Mouse (Mus musculus) forebrain, embryonic 12.5 days (tissue): ENCODE measurements at regions not wholly inside any gene's neighbourhood (a gene's known extent, or its start where the extent isn't known, plus 50 kb on each side); places are given as distances from the start of the nearest gene placed in this dataset.

Experiments
- ATAC-seq: fragments of 200-750 bp; cut with Nextera tagmentation; 2 replicates; pipeline ENCODE4 v1.8.0; 2017; ENCODE audit warnings: moderate TSS enrichment; ENCODE audit not compliant: low FRiP score
- H3K27ac ChIP-seq: fragments of 300-500 bp; sonication (generic); 2 replicates; pipeline ENCODE4 v1.5.1; 2016; ENCODE audit warnings: mild to moderate bottlenecking
- H3K27me3 ChIP-seq: fragments of 300-500 bp; sonication (generic); 2 replicates; pipeline ENCODE4 v1.6.1; 2016; ENCODE audit warnings: mild to moderate bottlenecking
- H3K36me3 ChIP-seq: fragments of 300-500 bp; sonication (generic); replicated peaks from 2 replicates; pipeline ENCODE4 v1.6.1; 2016; ENCODE audit warnings: mild to moderate bottlenecking
- H3K4me1 ChIP-seq: fragments of 300-500 bp; sonication (generic); 2 replicates; pipeline ENCODE4 v1.6.1; 2016
- H3K4me2 ChIP-seq: fragments of 300-500 bp; sonication (generic); 2 replicates; pipeline ENCODE4 v1.6.1; 2016; ENCODE audit warnings: mild to moderate bottlenecking, moderate library complexity
- H3K4me3 ChIP-seq: fragments of 300-500 bp; sonication (generic); replicated peaks from 2 replicates; pipeline ENCODE4 v1.5.1; 2016; ENCODE audit warnings: mild to moderate bottlenecking
- H3K9ac ChIP-seq: fragments of 300-500 bp; sonication (generic); 2 replicates; pipeline ENCODE4 v1.6.1; 2016; ENCODE audit warnings: mild to moderate bottlenecking
- H3K9me3 ChIP-seq: fragments of 300-500 bp; sonication (generic); 2 replicates; pipeline ENCODE4 v1.6.1; 2016
- WGBS: fragments of 180-500 bp; shearing (Covaris S2); methylation state at CpG from one replicate; pipeline ENCODE4 v1.1.7; 2016; 5-methylcytosine and 5-hydroxymethylcytosine counted together

- no peak overlapping the region for H3K27ac ChIP-seq
- ATAC-seq: no peak
- 89% methylated on average over 10 of the region's 10 CpGs for WGBS
- H3K4me3 ChIP-seq: no peak overlapping the region
- no peaks in the 10 kb centered on the region for H3K36me3 ChIP-seq
- H3K4me2 ChIP-seq: no peak overlapping the region
- H3K9ac ChIP-seq: no peak overlapping the region
- no peaks in the 10 kb centered on the region for H3K4me1 ChIP-seq
- no peaks in the 10 kb centered on the region for H3K27me3 ChIP-seq
- H3K9me3 ChIP-seq: no peaks in the 10 kb centered on the region
Observed at GRCm38 (mm10) chr2:133432141-133432813, 119.7 kb upstream of the Bmp2 start.

GRCm38 (mm10) chr2:133436913-133437843, 114.8 kb upstream of the Bmp2 start:
- Histone ChIP-seq H3K36me3 (no peaks in the 10 kb centered on the region), H3K9ac (no peak overlapping the region), H3K27me3 (no peaks in the 10 kb centered on the region), H3K4me3 (no peak overlapping the region), H3K27ac (no peak overlapping the region), H3K4me1 (0 out of 2 replicates have a peak, but pooled peaks cover 2% of the 10 kb centered on the region), H3K4me2 (no peak overlapping the region), H3K9me3 (no peaks in the 10 kb centered on the region)
- ATAC-seq: no peak
- 64% methylated on average over 22 of the region's 22 CpGs for WGBS

- no peaks in the 10 kb centered on the region for H3K27me3 ChIP-seq
- H3K27ac ChIP-seq: no peak overlapping the region
- WGBS: 58% methylated on average over 4 of the region's 4 CpGs
- no peak overlapping the region for H3K4me3 ChIP-seq
- ATAC-seq: no peak
- no peaks in the 10 kb centered on the region for H3K36me3 ChIP-seq
- H3K4me1 ChIP-seq: 0 out of 2 replicates have a peak, but pooled peaks cover 2% of the 10 kb centered on the region
- H3K9me3 ChIP-seq: no peaks in the 10 kb centered on the region
- no peak overlapping the region for H3K4me2 ChIP-seq
- no peak overlapping the region for H3K9ac ChIP-seq
Observed at GRCm38 (mm10) chr2:133438018-133438417, 113.9 kb upstream of the Bmp2 start.

- WGBS: 87% methylated on average over 4 of the region's 4 CpGs
- no peak overlapping the region for H3K4me3 ChIP-seq
Observed at GRCm38 (mm10) chr2:133443024-133443423, 108.9 kb upstream of the Bmp2 start.

GRCm38 (mm10) chr2:133443490-133443889, 108.5 kb upstream of the Bmp2 start:
- ATAC-seq: no peak
- no peak overlapping the region for H3K4me2 ChIP-seq
- no peak overlapping the region for H3K27ac ChIP-seq
- no peaks in the 10 kb centered on the region for H3K27me3 ChIP-seq
- H3K4me1 ChIP-seq: no peaks in the 10 kb centered on the region
- H3K9ac ChIP-seq: no peak overlapping the region
- no peak overlapping the region for H3K4me3 ChIP-seq
- 84% methylated on average over 2 of the region's 2 CpGs for WGBS
- no peaks in the 10 kb centered on the region for H3K36me3 ChIP-seq
- no peaks in the 10 kb centered on the region for H3K9me3 ChIP-seq

More at GRCm38 (mm10) chr2:133443024-133443423, 108.9 kb upstream of the Bmp2 start:
- Histone ChIP-seq H3K9ac (no peak overlapping the region), H3K27me3 (no peaks in the 10 kb centered on the region), H3K9me3 (no peaks in the 10 kb centered on the region), H3K4me2 (no peak overlapping the region), H3K4me1 (no peaks in the 10 kb centered on the region), H3K36me3 (no peaks in the 10 kb centered on the region), H3K27ac (no peak overlapping the region)
- ATAC-seq: no peak

- no peak for ATAC-seq
- Histone ChIP-seq H3K27me3 (no peaks in the 10 kb centered on the region), H3K4me1 (no peaks in the 10 kb centered on the region), H3K4me2 (no peak overlapping the region), H3K9ac (no peak overlapping the region), H3K27ac (no peak overlapping the region), H3K4me3 (no peak overlapping the region), H3K9me3 (no peaks in the 10 kb centered on the region), H3K36me3 (no peaks in the 10 kb centered on the region)
- 88% methylated on average over 6 of the region's 6 CpGs for WGBS
Observed at GRCm38 (mm10) chr2:133452947-133453346, 99.0 kb upstream of the Bmp2 start.

GRCm38 (mm10) chr2:133455484-133456170, 96.3 kb upstream of the Bmp2 start:
- H3K4me1 ChIP-seq: no peaks in the 10 kb centered on the region
- no peak overlapping the region for H3K9ac ChIP-seq
- H3K4me3 ChIP-seq: no peak overlapping the region
- 81% methylated on average over 7 of the region's 7 CpGs for WGBS
- no peaks in the 10 kb centered on the region for H3K27me3 ChIP-seq
- no peak overlapping the region for H3K4me2 ChIP-seq
- no peaks in the 10 kb centered on the region for H3K9me3 ChIP-seq
- ATAC-seq: no peak
- no peaks in the 10 kb centered on the region for H3K36me3 ChIP-seq
- no peak overlapping the region for H3K27ac ChIP-seq

- ATAC-seq: no peak
- Histone ChIP-seq H3K4me1 (no peaks in the 10 kb centered on the region), H3K9ac (no peak overlapping the region), H3K9me3 (no peaks in the 10 kb centered on the region), H3K27me3 (no peaks in the 10 kb centered on the region), H3K4me2 (no peak overlapping the region), H3K27ac (no peak overlapping the region), H3K36me3 (no peaks in the 10 kb centered on the region), H3K4me3 (no peak overlapping the region)
- WGBS: 86% methylated on average over 2 of the region's 2 CpGs
Observed at GRCm38 (mm10) chr2:133456785-133457184, 95.2 kb upstream of the Bmp2 start.

- H3K4me3 ChIP-seq: no peak overlapping the region
- no peak overlapping the region for H3K4me2 ChIP-seq
- WGBS: 53% methylated on average over 2 of the region's 2 CpGs
- H3K9me3 ChIP-seq: no peaks in the 10 kb centered on the region
- H3K36me3 ChIP-seq: no peaks in the 10 kb centered on the region
- H3K27me3 ChIP-seq: no peaks in the 10 kb centered on the region
- no peaks in the 10 kb centered on the region for H3K4me1 ChIP-seq
- H3K27ac ChIP-seq: no peak overlapping the region
- H3K9ac ChIP-seq: no peak overlapping the region
- ATAC-seq: no peak
Observed at GRCm38 (mm10) chr2:133458735-133459134, 93.2 kb upstream of the Bmp2 start.

GRCm38 (mm10) chr2:133460814-133461213, 91.1 kb upstream of the Bmp2 start:
- no peak for ATAC-seq
- Histone ChIP-seq H3K27ac (no peak overlapping the region), H3K4me3 (no peak overlapping the region), H3K4me1 (no peaks in the 10 kb centered on the region), H3K36me3 (no peaks in the 10 kb centered on the region), H3K9me3 (no peaks in the 10 kb centered on the region), H3K4me2 (no peak overlapping the region), H3K27me3 (no peaks in the 10 kb centered on the region), H3K9ac (no peak overlapping the region)
- 74% methylated on average over 7 of the region's 7 CpGs for WGBS

GRCm38 (mm10) chr2:133462378-133462777, 89.6 kb upstream of the Bmp2 start:
- H3K4me1 ChIP-seq: no peaks in the 10 kb centered on the region
- WGBS: 87% methylated on average over 2 of the region's 2 CpGs
- H3K9me3 ChIP-seq: no peaks in the 10 kb centered on the region
- H3K36me3 ChIP-seq: no peaks in the 10 kb centered on the region
- H3K9ac ChIP-seq: no peak overlapping the region
- no peak overlapping the region for H3K4me3 ChIP-seq
- H3K27me3 ChIP-seq: no peaks in the 10 kb centered on the region
- no peak for ATAC-seq
- H3K4me2 ChIP-seq: no peak overlapping the region
- no peak overlapping the region for H3K27ac ChIP-seq
